Mouse (Mus musculus) erythroblast, embryonic 14.5 days (primary cell): ENCODE measurements around the gene Ltc4s.

Source experiments
- GATA1 ChIP-seq: IDR thresholded peaks from 2 replicates; pipeline ENCODE4 v1.6.1; 2012; ENCODE audit warnings: low read length, inconsistent platforms, mixed read lengths
- TAL1 ChIP-seq: IDR thresholded peaks from 3 replicates; pipeline ENCODE4 v1.6.1; 2012; ENCODE audit warnings: low read length, inconsistent platforms, mixed read lengths

GRCm38 (mm10) chr11:50219833-50220232 is 18.6 kb downstream of the Ltc4s start:
- no peak for TF ChIP-seq GATA1
- TF ChIP-seq TAL1 = no peak
